Mouse (Mus musculus): ENCODE measurements around the gene Nrn1. TPM values are rescaled to one million over a fixed set of nuclear protein-coding genes. Genes with fewer than 3 reads are reported as not detected.
A peak's percentile ranks its signal among the peaks of the same experiment; 100 is the strongest.

Nrn1 gene
- total RNA-seq, 2 experiments from 2014 or later, result 1.3 to 1.7 TPM

GRCm38 (mm10) chr13:36726551-36726950, 8.4 kb downstream of the Nrn1 start:
- intact Hi-C loops (cut with DNase I), result loop anchor here (5.0 kb wide), 1 partner anchor 444 kb away; no protein-coding TSS in a partner anchor
- DNase-seq, result no peak

DNA sequence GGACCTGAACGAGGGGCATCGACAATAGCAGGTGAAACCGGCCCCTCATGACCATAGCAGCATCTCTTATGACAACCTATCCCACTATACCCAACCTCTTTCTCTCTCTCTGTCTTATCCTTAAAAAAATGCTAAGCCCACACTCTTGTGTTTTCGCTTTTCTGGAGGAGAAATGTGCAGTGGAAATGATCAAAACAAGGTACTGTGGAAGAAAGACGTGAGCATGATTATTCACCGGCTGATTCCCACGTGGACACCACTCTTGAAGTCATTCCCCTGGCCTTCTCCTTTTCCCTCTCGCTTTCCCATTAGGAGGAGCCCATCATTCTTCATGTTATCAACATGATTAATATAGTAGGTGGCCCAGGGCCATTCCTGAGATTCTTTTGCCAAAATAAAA, 9.1 kb downstream of the Nrn1 start:
- DNase-seq, result no peak
- intact Hi-C loops (cut with DNase I), result loop anchor here (5.0 kb wide), 1 partner anchor 444 kb away; no protein-coding TSS in a partner anchor

DNA sequence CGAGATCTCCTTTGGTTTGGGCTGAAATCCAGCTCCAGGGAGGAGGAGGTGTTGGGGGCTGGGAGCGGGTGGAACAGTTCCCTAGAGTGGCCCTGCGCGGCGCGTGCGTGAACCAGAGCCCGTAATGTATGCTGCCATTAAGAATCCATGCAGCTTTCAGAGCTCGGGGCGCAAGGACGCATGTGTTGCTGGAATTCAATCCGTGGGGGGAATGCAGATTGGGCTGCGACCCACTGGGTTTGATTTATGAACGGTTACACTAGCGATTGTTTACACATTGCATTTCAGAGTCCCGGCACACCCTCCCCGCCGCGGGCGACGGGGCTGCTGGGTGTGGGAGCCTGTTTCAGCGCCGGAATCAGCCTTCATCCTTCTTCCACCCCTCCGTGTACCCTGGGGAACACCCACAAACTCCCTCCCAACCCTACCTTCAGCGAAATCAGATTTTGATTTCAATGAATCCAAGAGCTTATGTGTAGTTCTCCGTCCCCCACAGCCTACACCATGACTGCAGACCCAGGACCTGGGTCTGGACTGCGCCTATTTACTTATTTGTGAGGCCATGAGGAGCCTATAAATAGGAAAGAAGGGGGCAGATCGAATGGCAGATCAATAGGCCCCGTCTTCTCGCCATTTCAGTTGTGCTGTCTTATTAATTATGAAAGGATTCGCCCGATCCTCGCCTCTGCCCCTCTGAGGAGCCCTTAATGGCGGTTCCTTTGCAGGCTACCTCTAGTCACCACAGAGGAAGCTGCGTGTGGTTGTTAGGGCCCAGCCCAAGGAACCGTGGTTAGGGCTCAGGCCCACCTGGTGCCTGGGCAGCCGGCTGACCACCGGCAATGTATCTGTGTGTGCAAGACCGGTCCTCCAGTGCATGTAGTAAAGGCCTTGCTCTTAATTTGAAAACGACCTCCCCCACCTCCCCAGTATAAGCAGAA, 10.1 kb downstream of the Nrn1 start:
- intact Hi-C loops (cut with DNase I), result loop anchor here (5.0 kb wide), 1 partner anchor 443 kb away; no protein-coding TSS in a partner anchor
- peak in 1 of 2 experiments; percentile 18 for DNase-seq

DNA sequence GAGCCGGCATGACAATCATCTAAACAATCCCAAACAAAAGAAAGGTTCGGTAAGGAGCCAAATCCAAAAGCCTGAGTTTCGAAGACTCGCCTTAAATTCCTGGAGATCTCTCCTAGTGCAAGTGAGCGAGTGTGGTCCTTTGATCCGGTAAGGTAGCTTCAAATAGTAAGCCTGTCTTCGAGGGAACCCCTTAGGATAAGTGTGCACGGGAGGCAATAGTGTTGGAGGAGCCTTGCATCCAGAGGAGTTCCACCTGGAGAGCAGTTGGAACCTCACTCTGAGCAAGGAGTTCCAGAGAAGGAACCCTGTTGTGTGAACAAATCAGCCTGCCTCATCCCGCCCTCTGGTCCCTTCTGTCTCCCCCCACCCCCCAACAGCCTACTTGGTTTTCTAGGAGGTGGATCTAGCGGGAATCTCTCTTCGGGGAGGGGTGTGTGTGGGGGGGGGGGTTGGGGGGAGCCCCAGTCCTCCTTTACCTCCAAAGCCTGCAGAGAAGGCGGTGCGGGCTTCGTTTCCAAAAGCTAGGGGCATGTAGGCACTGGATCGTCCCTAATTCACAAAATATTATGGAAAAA, 11.1 kb downstream of the Nrn1 start:
- DNase-seq, result no peak
- intact Hi-C loops (cut with DNase I), result no loop called here

DNA sequence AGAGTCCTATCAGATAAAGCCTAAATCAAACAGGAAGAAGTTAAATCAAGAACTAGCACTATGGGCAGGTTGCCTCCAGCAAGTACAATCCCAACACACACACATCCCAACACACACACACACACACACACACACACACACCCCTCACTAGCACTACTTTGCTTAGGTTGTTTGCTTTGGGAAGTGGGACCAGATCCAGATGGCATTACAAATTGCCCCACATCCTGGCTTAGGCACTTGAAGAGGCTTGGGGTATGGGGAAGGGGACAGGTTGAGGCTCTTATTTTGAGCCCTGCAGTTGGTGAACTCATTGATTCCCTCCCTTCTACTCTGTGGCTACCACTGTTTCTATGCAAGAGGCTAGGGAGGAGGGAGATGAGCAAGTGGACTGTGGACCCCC, 12.6 kb downstream of the Nrn1 start:
- intact Hi-C loops (cut with DNase I), result no loop called here
- DNase-seq, result no peak

DNA sequence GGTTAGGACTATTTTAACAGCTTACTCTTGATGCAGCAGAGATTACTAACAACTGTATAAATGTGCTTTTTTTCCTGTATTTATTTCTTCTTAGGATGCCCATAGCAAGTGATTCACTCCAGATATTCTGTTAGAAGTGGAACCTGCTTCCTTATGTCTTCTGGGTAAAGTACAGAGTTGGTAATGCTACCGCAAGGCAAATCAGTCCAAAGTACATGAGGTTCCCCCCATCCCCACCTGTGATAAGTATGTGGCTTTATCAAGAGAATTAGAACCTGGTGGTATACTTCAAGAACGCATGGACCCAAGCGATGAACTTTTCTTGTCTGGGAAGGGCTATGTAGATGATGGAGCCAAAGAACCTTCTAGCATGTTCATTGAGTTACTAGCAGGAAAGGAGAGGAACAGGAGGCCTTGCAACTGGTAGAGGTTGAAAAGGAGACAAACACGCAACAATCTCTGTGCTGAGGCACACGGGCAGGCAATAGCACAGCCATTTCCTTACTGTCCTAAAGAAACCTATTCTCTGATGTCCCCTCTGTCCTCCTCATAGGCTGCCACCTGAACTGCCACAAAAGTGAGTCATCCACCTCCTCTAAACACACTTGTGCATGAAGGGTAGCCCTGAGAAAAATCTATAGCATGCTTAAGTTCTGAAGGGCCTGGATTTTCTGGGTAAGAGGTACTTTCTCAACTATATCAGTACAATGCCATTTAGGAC, 14.5 kb downstream of the Nrn1 start:
- no peak for DNase-seq
- intact Hi-C loops (cut with DNase I), result no loop called here

GRCm38 (mm10) chr13:36717376-36717775, 17.6 kb downstream of the Nrn1 start:
- DNase-seq, result peak in 1 of 2 experiments; percentile 28
- intact Hi-C loops (cut with DNase I), result no loop called here

GRCm38 (mm10) chr13:36716708-36717107, 18.2 kb downstream of the Nrn1 start:
- DNase-seq, result no peak
- intact Hi-C loops (cut with DNase I), result no loop called here

- no peak for DNase-seq
- intact Hi-C loops (cut with DNase I), result no loop called here
Measured at GRCm38 (mm10) chr13:36714101-36714500, 20.8 kb downstream of the Nrn1 start.

GRCm38 (mm10) chr13:36707088-36707690, 27.7 kb downstream of the Nrn1 start:
- intact Hi-C loops (cut with DNase I), result no loop called here
- no peak for DNase-seq

GRCm38 (mm10) chr13:36696351-36696771, 38.6 kb downstream of the Nrn1 start:
- intact Hi-C loops (cut with DNase I), result no loop called here
- peak; percentile 23 to 43 for DNase-seq

DNA sequence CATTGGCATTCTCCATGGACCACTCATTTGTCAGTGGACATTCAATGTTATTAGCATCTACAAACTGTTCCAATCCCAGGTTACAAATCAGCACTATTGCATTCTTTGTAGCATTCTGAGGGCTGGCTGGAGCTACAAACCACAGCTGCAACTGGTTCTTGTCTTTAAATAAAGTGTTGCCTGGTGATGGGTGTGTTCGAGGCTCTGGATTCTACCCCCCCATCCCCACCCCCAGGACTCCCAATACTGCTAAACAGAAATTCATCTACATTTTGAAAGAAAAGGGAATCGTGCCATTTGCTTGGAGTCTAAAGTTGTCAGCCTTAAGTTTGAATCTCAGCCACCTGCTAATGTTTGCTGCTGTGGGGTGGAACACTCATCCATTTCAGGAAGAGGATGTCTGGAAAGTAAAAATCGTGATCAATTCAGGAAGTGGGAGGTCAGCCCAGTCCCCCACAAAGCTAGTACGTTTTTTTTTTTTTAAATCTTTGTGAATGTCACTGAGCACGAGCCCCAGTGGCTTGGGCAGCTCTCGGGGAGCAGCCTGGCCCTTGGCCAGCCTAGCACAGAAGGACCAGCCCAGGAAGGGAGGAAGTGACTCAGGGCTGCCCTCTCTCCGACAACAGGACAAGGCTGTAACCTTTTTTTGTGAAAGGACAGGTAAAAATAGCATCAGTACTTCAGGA, 39.3 kb downstream of the Nrn1 start:
- intact Hi-C loops (cut with DNase I), result no loop called here
- peak; percentile 15 to 21 for DNase-seq

GRCm38 (mm10) chr13:36683581-36683980, 51.4 kb downstream of the Nrn1 start:
- intact Hi-C loops (cut with DNase I), result no loop called here
- no peak for DNase-seq

DNA sequence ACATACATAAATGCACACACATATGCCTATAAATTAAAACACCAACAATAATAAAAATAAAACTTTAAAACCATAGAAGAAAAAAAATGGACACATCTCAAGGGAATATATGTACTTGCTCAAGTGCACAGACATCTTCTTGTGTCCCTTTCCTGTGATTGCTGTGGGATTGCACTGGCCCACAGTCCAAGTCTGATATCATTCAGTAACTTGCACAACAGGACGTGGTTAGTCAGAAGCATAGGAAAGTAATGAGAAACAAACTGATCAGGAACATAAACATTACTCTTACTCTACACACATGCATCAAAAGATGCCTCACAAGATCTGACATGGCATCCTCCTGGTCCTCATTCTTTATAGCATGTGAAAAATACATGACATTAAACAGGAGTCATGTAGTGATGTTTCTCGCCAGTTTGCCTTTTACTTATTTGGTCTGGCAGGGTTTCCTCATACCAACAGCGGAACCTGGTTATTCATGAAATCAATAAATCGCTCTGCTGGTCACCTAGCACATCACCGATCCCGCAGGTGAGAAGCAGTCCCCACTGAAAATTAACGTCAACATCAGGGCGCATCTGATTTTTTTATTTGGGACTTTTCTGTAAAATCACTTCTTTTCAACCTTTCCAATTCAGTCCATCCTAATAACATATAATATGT, 54.1 kb downstream of the Nrn1 start:
- no peak for DNase-seq

GRCm38 (mm10) chr13:36679345-36679744, 55.6 kb downstream of the Nrn1 start:
- intact Hi-C loops (cut with DNase I), result no loop called here
- no peak for DNase-seq

More for the DNA sequence above, 54.1 kb downstream of the Nrn1 start:
- intact Hi-C loops (cut with DNase I), result no loop called here

Measured in heart, postnatal 14 days (tissue).